Mouse (Mus musculus): ENCODE measurements around the gene Gm3636. TPM values are rescaled to one million over a fixed set of nuclear protein-coding genes. Genes with fewer than 3 reads are reported as not detected.
"Not testable (repeated sequence)": the region's sequence is repeated elsewhere in the genome, so short reads cannot be mapped to it uniquely, and the experiment has no call there.

The Gm3636 gene
- polyA plus RNA-seq (2011; ENCODE audit: insufficient read length, low read depth, missing spikeins): 3.5 and 3.7 TPM in 2 replicates

GRCm38 (mm10) chr14:6742232-6742631, at the start of gene Gm3636:
Gene Gm3636, minus strand, starts transcription at chr14:6742332.
- not testable (repeated sequence) for H3K27ac ChIP-seq (ENCODE audit: insufficient read depth, low read length); H3K4me3 ChIP-seq (ENCODE audit: insufficient read depth, low read length); H3K4me1 ChIP-seq (ENCODE audit: control insufficient read depth, insufficient read depth, low read length)

- not testable (repeated sequence) for H3K4me1 ChIP-seq (ENCODE audit: control insufficient read depth, insufficient read depth, low read length); H3K27ac ChIP-seq (ENCODE audit: insufficient read depth, low read length); H3K4me3 ChIP-seq (ENCODE audit: insufficient read depth, low read length)
These were observed 32.2 kb upstream of the Gm3636 start, which contains the start of gene Gm8362 for GRCm38 (mm10) chr14:6774311-6774710. Gene Gm8362, minus strand, starts transcription at chr14:6774411.

- not testable (repeated sequence) for H3K4me3 ChIP-seq (ENCODE audit: insufficient read depth, low read length); H3K27ac ChIP-seq (ENCODE audit: insufficient read depth, low read length)
These were observed 15.1 kb upstream of the Gm3636 start for GRCm38 (mm10) chr14:6757231-6757536.

GRCm38 (mm10) chr14:6756384-6757230, 14.5 kb upstream of the Gm3636 start:
- not testable (repeated sequence) for H3K27ac ChIP-seq (ENCODE audit: insufficient read depth, low read length); H3K4me1 ChIP-seq (ENCODE audit: control insufficient read depth, insufficient read depth, low read length)
- peak overlapping the region; percentile 48 for H3K4me3 ChIP-seq (ENCODE audit: insufficient read depth, low read length)

More at GRCm38 (mm10) chr14:6757231-6757536, 15.1 kb upstream of the Gm3636 start:
- not testable (repeated sequence) for H3K4me1 ChIP-seq (ENCODE audit: control insufficient read depth, insufficient read depth, low read length)

- not testable (repeated sequence) for H3K4me1 ChIP-seq (ENCODE audit: control insufficient read depth, insufficient read depth, low read length); H3K27ac ChIP-seq (ENCODE audit: insufficient read depth, low read length); H3K4me3 ChIP-seq (ENCODE audit: insufficient read depth, low read length)
These were observed 22.0 kb downstream of the Gm3636 start, which contains the start of gene Gm8050 for GRCm38 (mm10) chr14:6720151-6720550. Gene Gm8050, minus strand, starts transcription at chr14:6720251.

Other genes starting within 250 kb of the Gm3636 start
- not detected in 2 replicates for gene Gm8356, start 205.0 kb downstream of the Gm3636 start, polyA plus RNA-seq (2011; ENCODE audit: insufficient read length, low read depth, missing spikeins)
- gene Gm3629, start 151.7 kb downstream of the Gm3636 start, polyA plus RNA-seq (2011; ENCODE audit: insufficient read length, low read depth, missing spikeins): 0.44 TPM in 1 of 2 replicates, not detected in the other
- not detected in 2 replicates for gene Gm3460, start 119.9 kb downstream of the Gm3636 start, polyA plus RNA-seq (2011; ENCODE audit: insufficient read length, low read depth, missing spikeins)
- not detected in 2 replicates for gene Gm10251, start 58.2 kb downstream of the Gm3636 start, polyA plus RNA-seq (2011; ENCODE audit: insufficient read length, low read depth, missing spikeins)
- not detected in 2 replicates for gene Gm8050, start 22.1 kb downstream of the Gm3636 start, polyA plus RNA-seq (2011; ENCODE audit: insufficient read length, low read depth, missing spikeins)
- not detected in 2 replicates for gene Gm8362, start 32.1 kb upstream of the Gm3636 start, polyA plus RNA-seq (2011; ENCODE audit: insufficient read length, low read depth, missing spikeins)
- gene Gm3642, start 98.0 kb upstream of the Gm3636 start, polyA plus RNA-seq (2011; ENCODE audit: insufficient read length, low read depth, missing spikeins): not detected in 2 replicates
- 0.27 TPM in 1 of 2 replicates, not detected in the other for gene Gm3667, start 147.6 kb upstream of the Gm3636 start, polyA plus RNA-seq (2011; ENCODE audit: insufficient read length, low read depth, missing spikeins)
- not detected in 2 replicates for gene Gm6356, start 231.5 kb upstream of the Gm3636 start, polyA plus RNA-seq (2011; ENCODE audit: insufficient read length, low read depth, missing spikeins)